Mouse (Mus musculus): Measurements from ENCODE around the gene Mindy4.

DNA sequence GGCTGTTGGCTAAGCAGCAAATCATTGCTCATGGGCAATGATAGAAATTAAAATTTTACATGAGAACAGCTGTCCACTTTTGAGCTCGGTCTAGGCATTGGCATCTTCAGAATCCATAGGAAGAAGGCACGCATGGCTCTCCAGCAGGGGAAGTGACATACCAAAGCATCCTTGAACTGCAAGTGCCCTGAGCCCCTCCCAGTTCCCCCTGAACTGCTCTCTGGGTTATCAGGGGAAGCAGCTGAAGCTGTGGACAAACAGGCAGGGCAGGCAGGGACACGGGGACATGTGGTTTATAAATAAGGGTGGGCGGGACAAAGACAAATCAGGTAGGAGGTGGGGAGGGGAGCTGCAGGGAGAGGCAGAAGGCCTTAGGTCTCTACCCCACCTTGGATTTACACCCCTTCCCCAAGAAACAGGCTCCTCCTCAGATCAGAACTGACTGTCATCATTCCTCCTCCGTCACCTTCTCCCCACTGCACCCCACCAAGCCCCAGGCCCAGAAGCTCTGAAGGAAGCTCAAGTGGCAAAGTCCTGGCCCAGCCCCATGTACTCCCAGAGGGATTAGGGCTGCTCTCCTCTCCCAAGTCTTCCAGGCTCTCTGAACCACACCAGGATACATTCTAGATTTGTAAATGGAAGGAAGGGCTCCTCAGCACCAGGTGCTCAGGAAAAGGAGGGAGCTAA lies 153.0 kb downstream of the Mindy4 start:
- TF ChIP-seq CTCF (conservative IDR thresholded peaks at IDR 0.05; ENCODE audit: low read length) (no peak), POU5F1 (IDR thresholded peaks at IDR 0.05; ENCODE audit: borderline replicate concordance, low read length) (no peak), NANOG (IDR thresholded peaks at IDR 0.05; ENCODE audit: borderline replicate concordance, low read length) (no peak)
